Comparison of ENCODE assay signal across 8 mouse cellular contexts in genomic region chr9:14839527-14839926, GRCm38 (mm10). TPM values are rescaled to one million over a fixed set of nuclear protein-coding genes. Genes with fewer than 3 reads are reported as not detected.
DNase-seq lines count a peak whose midpoint lies in the region; ATAC-seq lines count a peak whose summit lies in the region.

No protein-coding gene starts in this region.

- H3K9ac ChIP-seq in heart, embryonic 12.5 days, result no peak overlapping the region
- no peak overlapping the region for H3K9ac ChIP-seq in hindbrain, embryonic 14.5 days

- DNase-seq in heart, postnatal 36 days, result no peak
- DNase-seq in right cerebral cortex, postnatal 10 days (ENCODE audit: low spot score in 2 of 2), result peak; percentile 35 to 43
- DNase-seq in right cerebral cortex, postnatal 36 days (ENCODE audit: low spot score in 2 of 2), result no peak
- no peak for DNase-seq in hindbrain, embryonic 14.5 days (ENCODE audit: low spot score)
- peak; percentile 23 for DNase-seq in right cerebral cortex, postnatal 14 days
- no peak for DNase-seq in left cerebral cortex, postnatal 25 days (ENCODE audit: low spot score in 2 of 2)
- DNase-seq in urinary bladder, postnatal 36 days (ENCODE audit: low spot score in 2 of 2), result no peak

- H3K4me1 ChIP-seq in heart, embryonic 12.5 days (replicated peaks), result peaks cover 6% of the 10 kb centered on the region; the same call in 1 of the 2 replicates
- no peaks in the 10 kb centered on the region for H3K4me1 ChIP-seq in hindbrain, embryonic 14.5 days (replicated peaks; ENCODE audit: control insufficient read depth, insufficient read depth, low read length)

- no peaks in the 10 kb centered on the region for H3K27me3 ChIP-seq in heart, embryonic 12.5 days (replicated peaks)
- no peaks in the 10 kb centered on the region for H3K27me3 ChIP-seq in hindbrain, embryonic 14.5 days (ENCODE audit: control insufficient read depth, insufficient read depth, low read length)

- peaks cover 20% of the 10 kb centered on the region for H3K36me3 ChIP-seq in heart, embryonic 12.5 days
- peaks cover 20% of the 10 kb centered on the region for H3K36me3 ChIP-seq in hindbrain, embryonic 14.5 days (replicated peaks; ENCODE audit: control insufficient read depth, insufficient read depth)

- H3K4me3 ChIP-seq in heart, embryonic 12.5 days, result no peak overlapping the region
- no peak overlapping the region for H3K4me3 ChIP-seq in hindbrain, embryonic 14.5 days (replicated peaks; ENCODE audit: low read length)

- peak overlapping the region; percentile 14; the same call in 1 of the 2 replicates for H3K4me2 ChIP-seq in heart, embryonic 12.5 days
- H3K4me2 ChIP-seq in hindbrain, embryonic 14.5 days (replicated peaks), result no peak overlapping the region

- no peak overlapping the region for H3K27ac ChIP-seq in heart, embryonic 12.5 days (ENCODE audit: poor library complexity, severe bottlenecking)
- no peak overlapping the region for H3K27ac ChIP-seq in hindbrain, embryonic 14.5 days

- no peaks in the 10 kb centered on the region for H3K9me3 ChIP-seq in heart, embryonic 12.5 days (replicated peaks)
- no peaks in the 10 kb centered on the region for H3K9me3 ChIP-seq in hindbrain, embryonic 14.5 days (ENCODE audit: control insufficient read depth, low read length)

- intact Hi-C loops in heart, postnatal 36 days (cut with DNase I), result no loop called here
- intact Hi-C loops in left cerebral cortex, postnatal 25 days (cut with DNase I), result no loop called here

- peak; percentile 76; the same call in 1 of the 2 replicates for ATAC-seq in heart, embryonic 12.5 days (ENCODE audit: insufficient number of reproducible peaks, low FRiP score)
- 0 out of 2 replicates have a peak, but pooled peaks have one; percentile 53 for ATAC-seq in hindbrain, embryonic 14.5 days (ENCODE audit: low FRiP score)

- 37% methylated on average over 7 of the region's 7 CpGs for WGBS in heart, embryonic 12.5 days
- WGBS in hindbrain, embryonic 14.5 days, result 36% methylated on average over 7 of the region's 7 CpGs

RNA-seq across cellular contexts. Expression of gene Gpr83, which starts 20.5 kb away (rescaled TPM):
- polyA plus RNA-seq in heart, embryonic 12.5 days (2016; fragmentation: Nextera tagmentation; extraction: Ambion mirVana), result not detected in 2 replicates
- total RNA-seq in heart, postnatal 36 days (2021), result not detected
- 1.3 and 1.4 TPM in 2 replicates for polyA plus RNA-seq in hindbrain, embryonic 14.5 days (2014; fragmentation: Nextera tagmentation; extraction: Ambion mirVana)
- 10 to 100 TPM; 19.5 to 30.2 TPM for total RNA-seq in left cerebral cortex, postnatal 25 days (2021)

RNA-seq across cellular contexts. Expression of gene Ankrd49, which starts 54.9 kb away (rescaled TPM):
- polyA plus RNA-seq in heart, embryonic 12.5 days (2016; fragmentation: Nextera tagmentation; extraction: Ambion mirVana), result 26.0 and 27.5 TPM in 2 replicates
- 1 to 10 TPM; 7.0 to 8.4 TPM for total RNA-seq in heart, postnatal 36 days (2021)
- polyA plus RNA-seq in hindbrain, embryonic 14.5 days (2014; fragmentation: Nextera tagmentation; extraction: Ambion mirVana), result 25.3 and 27.2 TPM in 2 replicates
- 10 to 100 TPM; 14.4 to 15.7 TPM for total RNA-seq in left cerebral cortex, postnatal 25 days (2021)

RNA-seq across cellular contexts. Expression of gene Mre11a, which starts 55.1 kb away (rescaled TPM):
- polyA plus RNA-seq in heart, embryonic 12.5 days (2016; fragmentation: Nextera tagmentation; extraction: Ambion mirVana), result 19.5 and 23.6 TPM in 2 replicates
- 10 to 100 TPM in 1 of 2 experiments, 1 to 10 TPM in 1; 8.4 to 14.2 TPM for total RNA-seq in heart, postnatal 36 days (2021)
- 9.8 and 10.5 TPM in 2 replicates for polyA plus RNA-seq in hindbrain, embryonic 14.5 days (2014; fragmentation: Nextera tagmentation; extraction: Ambion mirVana)
- total RNA-seq in left cerebral cortex, postnatal 25 days (2021), result 10 to 100 TPM; 13.8 to 16.1 TPM

Comparison
In these comparisons a context has a peak if more than half of its experiments do, and no peak if none do; other contexts are left out.
1. DNase-seq: peak in right cerebral cortex, postnatal 10 days (2 of 2) and right cerebral cortex, postnatal 14 days (single experiment); none in heart, postnatal 36 days (0 of 2), right cerebral cortex, postnatal 36 days (0 of 2), hindbrain, embryonic 14.5 days (single experiment), left cerebral cortex, postnatal 25 days (0 of 2) and urinary bladder, postnatal 36 days (0 of 2).
2. RNA of gene Gpr83, which starts 20.5 kb away (total RNA-seq): 19.5 to 30.2 TPM in left cerebral cortex, postnatal 25 days; not detected in heart, postnatal 36 days; every median in the first group is over 10 times any median in the second.